Mouse (Mus musculus) spleen, postnatal 0 days (tissue): ENCODE measurements around the gene Rxrg. TPM values are rescaled to one million over a fixed set of nuclear protein-coding genes. Genes with fewer than 3 reads are reported as not detected.

Experiments used
- polyA plus RNA-seq: library from polyadenylated mRNA; unstranded; fragments of >200 nt; fragmentation: Nextera tagmentation; extraction: Ambion mirVana; gene quantifications from 2 replicates; pipeline ENCODE4 v1.2.1, GENCODE M21; 2015

Gene Rxrg
- 0.18 and 0.19 TPM in 2 replicates for polyA plus RNA-seq

GRCm38 (mm10) chr1:167598255-167599081, at the start of gene Rxrg:
Rxrg (plus strand) TSS chr1:167598384.

GRCm38 (mm10) chr1:167689232-167689261, 90.9 kb downstream of the Rxrg start, which contains the start of gene Lmx1a:
Lmx1a (plus strand) TSS chr1:167689237.

Other genes starting within 250 kb of the Rxrg start
- gene Aldh9a1, start 248.4 kb upstream of the Rxrg start, polyA plus RNA-seq, result 55.5 and 59.5 TPM in 2 replicates
- gene Mgst3, start 204.5 kb upstream of the Rxrg start, polyA plus RNA-seq, result 305 and 381 TPM in 2 replicates
- gene Lrrc52, start 131.6 kb upstream of the Rxrg start, polyA plus RNA-seq, result 0.11 and 0.18 TPM in 2 replicates
- gene Lmx1a, start 90.9 kb downstream of the Rxrg start, polyA plus RNA-seq, result not detected in 2 replicates